Mouse (Mus musculus): ENCODE measurements around the gene Cfap69. TPM values are rescaled to one million over a fixed set of nuclear protein-coding genes. Genes with fewer than 3 reads are reported as not detected.

Gene Cfap69
- polyA plus RNA-seq (2017; shearing (Covaris generic)): 0.17 TPM

GRCm38 (mm10) chr5:5663655-5664370 is at the start of gene Cfap69:
Gene Cfap69, minus strand, starts transcription at chr5:5664239.

GRCm38 (mm10) chr5:5693956-5694653 is 30.1 kb upstream of the Cfap69 start, which contains the start of gene Steap2:
Gene Steap2, minus strand, starts transcription at chr5:5694578.

GRCm38 (mm10) chr5:5573749-5574317 is 90.2 kb downstream of the Cfap69 start, which contains the start of gene Gm8773:
Gene Gm8773, plus strand, starts transcription at chr5:5573799.

GRCm38 (mm10) chr5:5559079-5559740 is 104.8 kb downstream of the Cfap69 start, which contains the start of gene Gtpbp10:
Gene Gtpbp10, minus strand, starts transcription at chr5:5559538.

Other genes starting within 250 kb of the Cfap69 start
- 0.29 TPM for gene Cdk14, start 243.9 kb downstream of the Cfap69 start, polyA plus RNA-seq (2017; shearing (Covaris generic))
- not detected for gene 1700015F17Rik, start 185.1 kb downstream of the Cfap69 start, polyA plus RNA-seq (2017; shearing (Covaris generic))
- 1.1 TPM for gene Cldn12, start 149.3 kb downstream of the Cfap69 start, polyA plus RNA-seq (2017; shearing (Covaris generic))
- 10.6 TPM for gene Gtpbp10, start 104.7 kb downstream of the Cfap69 start, polyA plus RNA-seq (2017; shearing (Covaris generic))
- gene Gm8773, start 90.4 kb downstream of the Cfap69 start, polyA plus RNA-seq (2017; shearing (Covaris generic)): not detected
- 0.10 TPM for gene Steap2, start 30.3 kb upstream of the Cfap69 start, polyA plus RNA-seq (2017; shearing (Covaris generic))
- gene Steap1, start 85.1 kb upstream of the Cfap69 start, polyA plus RNA-seq (2017; shearing (Covaris generic)): not detected